Mouse (Mus musculus) neural tube, embryonic 15.5 days (tissue): ENCODE measurements at regions not wholly inside any gene's neighbourhood (a gene's known extent, or its start where the extent isn't known, plus 50 kb on each side); places are given as distances from the start of the nearest gene placed in this dataset.

Source experiments
- ATAC-seq: fragments of 200-750 bp; cut with Nextera tagmentation; 2 replicates; pipeline ENCODE4 v1.8.0; 2017; ENCODE audit warnings: mild to moderate bottlenecking, moderate TSS enrichment, moderate library complexity; ENCODE audit not compliant: low FRiP score
- H3K27ac ChIP-seq: fragments of 300-500 bp; sonication (generic); replicated peaks from 2 replicates; pipeline ENCODE4 v1.5.1; 2015; ENCODE audit warnings: mild to moderate bottlenecking, inconsistent platforms
- H3K27me3 ChIP-seq: fragments of 300-500 bp; sonication (generic); replicated peaks from 2 replicates; pipeline ENCODE4 v1.6.1; 2015; ENCODE audit warnings: inconsistent platforms
- H3K36me3 ChIP-seq: fragments of 300-500 bp; sonication (generic); 2 replicates; pipeline ENCODE4 v1.6.1; 2015; ENCODE audit warnings: inconsistent platforms
- H3K4me1 ChIP-seq: fragments of 300-500 bp; sonication (generic); 2 replicates; pipeline ENCODE4 v1.6.1; 2015; ENCODE audit warnings: inconsistent platforms
- H3K4me2 ChIP-seq: fragments of 300-500 bp; sonication (generic); 2 replicates; pipeline ENCODE4 v1.6.1; 2015; ENCODE audit warnings: inconsistent platforms, mild to moderate bottlenecking, moderate library complexity
- H3K4me3 ChIP-seq: fragments of 300-500 bp; sonication (generic); replicated peaks from 2 replicates; pipeline ENCODE4 v1.5.1; 2015; ENCODE audit warnings: mild to moderate bottlenecking, inconsistent platforms
- H3K9ac ChIP-seq: fragments of 300-500 bp; sonication (generic); replicated peaks from 2 replicates; pipeline ENCODE4 v1.6.1; 2015; ENCODE audit warnings: mild to moderate bottlenecking, inconsistent platforms
- H3K9me3 ChIP-seq: fragments of 300-500 bp; sonication (generic); replicated peaks from 2 replicates; pipeline ENCODE4 v1.6.1; 2016; ENCODE audit warnings: inconsistent platforms
- WGBS: fragments of 180-500 bp; shearing (Covaris S2); methylation state at CpG from one replicate; pipeline ENCODE4 v1.1.7; 2015; ENCODE audit warnings: mixed read lengths; 5-methylcytosine and 5-hydroxymethylcytosine counted together

DNA sequence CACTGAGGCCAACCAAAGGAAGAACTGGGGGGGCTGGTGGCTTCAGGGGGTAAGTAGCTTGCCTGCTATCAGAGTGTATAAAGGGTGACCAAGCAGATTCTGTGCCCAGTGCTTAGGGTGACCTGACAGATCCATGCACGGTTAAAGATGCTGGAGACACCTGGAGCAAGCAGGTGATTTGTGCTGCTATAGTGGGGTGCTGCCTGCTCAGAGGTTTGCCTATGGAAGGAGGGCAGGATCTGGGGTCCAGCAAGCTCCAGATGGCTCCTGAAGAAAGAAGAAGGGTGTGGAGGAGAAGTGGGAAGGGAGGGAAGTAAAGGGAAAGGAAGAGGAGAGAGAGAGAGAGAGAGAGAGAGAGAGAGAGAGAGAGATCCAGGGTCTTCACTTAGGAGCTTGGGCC lies 137.8 kb downstream of the Chst1 start:
- no peak for ATAC-seq
- WGBS: 95% methylated on average over 1 of the region's 1 CpGs
- H3K4me3 ChIP-seq: no peak overlapping the region

DNA sequence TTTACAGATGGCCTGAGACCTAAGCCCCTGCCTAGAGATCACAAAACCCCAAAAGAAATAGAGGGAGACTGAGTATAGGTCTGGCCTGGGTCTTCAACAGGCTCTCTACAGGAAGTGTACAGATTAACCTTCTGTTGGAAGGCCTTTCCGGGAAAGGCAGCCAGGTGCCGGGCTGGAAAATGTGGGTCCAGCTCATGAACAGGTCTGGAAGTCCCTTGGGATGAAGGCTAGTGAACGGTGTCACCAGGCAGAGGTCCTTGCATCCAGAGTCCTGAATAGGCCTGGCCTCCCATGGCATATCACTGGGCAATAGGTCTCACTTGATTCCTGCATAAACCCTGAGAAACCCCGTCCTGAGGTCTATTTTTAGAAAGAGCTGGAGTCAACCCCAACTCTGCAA lies 140.1 kb downstream of the Chst1 start:
- no peak for ATAC-seq
- Histone ChIP-seq H3K9me3 (no peaks in the 10 kb centered on the region), H3K9ac (no peak overlapping the region), H3K36me3 (no peaks in the 10 kb centered on the region), H3K27ac (no peak overlapping the region), H3K4me2 (no peak overlapping the region), H3K27me3 (no peaks in the 10 kb centered on the region), H3K4me3 (no peak overlapping the region), H3K4me1 (peaks cover 18% of the 10 kb centered on the region)
- WGBS: 85% methylated on average over 4 of the region's 4 CpGs

More for the DNA sequence above, 137.8 kb downstream of the Chst1 start:
- H3K4me1 ChIP-seq: 0 out of 2 replicates have a peak, but pooled peaks cover 2% of the 10 kb centered on the region
- H3K9me3 ChIP-seq: no peaks in the 10 kb centered on the region
- H3K4me2 ChIP-seq: no peak overlapping the region
- H3K27ac ChIP-seq: no peak overlapping the region
- no peak overlapping the region for H3K9ac ChIP-seq
- no peaks in the 10 kb centered on the region for H3K36me3 ChIP-seq
- no peaks in the 10 kb centered on the region for H3K27me3 ChIP-seq

DNA sequence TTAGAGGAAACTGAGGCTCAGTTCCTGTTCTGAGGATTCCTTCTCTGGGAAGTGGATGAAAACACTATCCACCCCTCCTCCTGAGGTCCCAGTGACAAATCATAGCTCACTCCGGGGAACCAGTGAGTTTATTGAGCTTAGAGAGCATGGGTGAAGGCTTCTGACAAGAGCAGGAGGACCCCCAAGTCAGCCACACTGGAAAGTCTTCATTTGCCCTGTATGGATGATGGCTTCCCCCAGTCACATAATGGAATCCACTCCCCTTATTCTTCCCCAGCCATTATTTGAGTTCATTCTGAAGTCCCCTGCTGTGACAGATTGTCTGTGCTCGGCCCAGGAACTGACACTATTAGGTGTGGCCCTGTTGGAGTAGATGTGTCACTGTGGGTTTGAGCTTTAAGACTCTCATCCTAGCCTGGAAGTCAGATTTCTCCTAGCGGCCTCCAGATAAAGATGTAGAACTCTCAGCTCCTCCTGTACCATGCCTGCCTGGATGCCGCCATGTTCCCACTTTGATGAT lies 141.3 kb downstream of the Chst1 start:
- Histone ChIP-seq H3K27me3 (no peaks in the 10 kb centered on the region), H3K4me1 (peaks cover 18% of the 10 kb centered on the region), H3K36me3 (no peaks in the 10 kb centered on the region), H3K9me3 (no peaks in the 10 kb centered on the region), H3K9ac (no peak overlapping the region), H3K4me2 (no peak overlapping the region), H3K4me3 (no peak overlapping the region), H3K27ac (no peak overlapping the region)
- ATAC-seq: no peak
- 71% methylated on average over 4 of the region's 4 CpGs for WGBS

DNA sequence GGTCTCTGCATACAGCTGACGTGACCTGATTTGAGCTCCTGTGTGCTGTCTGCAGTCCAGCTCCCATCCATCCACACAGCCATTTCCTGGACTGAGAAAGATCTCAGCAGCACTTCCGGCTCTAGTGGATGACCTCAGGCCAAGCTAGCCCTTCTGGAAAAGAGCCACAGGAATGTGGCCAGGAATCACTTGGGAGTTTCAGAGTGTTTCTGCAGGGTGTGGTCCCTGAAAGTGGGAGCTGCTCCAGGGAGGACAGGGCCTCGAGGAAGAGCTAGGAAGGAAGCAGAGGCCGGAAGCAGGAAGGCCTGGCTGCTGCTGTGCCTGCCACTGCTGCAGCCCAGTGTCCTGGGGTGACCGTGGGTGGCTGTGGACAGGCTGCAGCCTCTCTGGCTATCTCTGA lies 142.5 kb downstream of the Chst1 start:
- Histone ChIP-seq H3K4me1 (peaks cover 18% of the 10 kb centered on the region), H3K4me2 (no peak overlapping the region), H3K4me3 (no peak overlapping the region), H3K27ac (no peak overlapping the region), H3K36me3 (no peaks in the 10 kb centered on the region), H3K9me3 (no peaks in the 10 kb centered on the region), H3K9ac (no peak overlapping the region), H3K27me3 (no peaks in the 10 kb centered on the region)
- 76% methylated on average over 5 of the region's 5 CpGs for WGBS
- no peak for ATAC-seq

DNA sequence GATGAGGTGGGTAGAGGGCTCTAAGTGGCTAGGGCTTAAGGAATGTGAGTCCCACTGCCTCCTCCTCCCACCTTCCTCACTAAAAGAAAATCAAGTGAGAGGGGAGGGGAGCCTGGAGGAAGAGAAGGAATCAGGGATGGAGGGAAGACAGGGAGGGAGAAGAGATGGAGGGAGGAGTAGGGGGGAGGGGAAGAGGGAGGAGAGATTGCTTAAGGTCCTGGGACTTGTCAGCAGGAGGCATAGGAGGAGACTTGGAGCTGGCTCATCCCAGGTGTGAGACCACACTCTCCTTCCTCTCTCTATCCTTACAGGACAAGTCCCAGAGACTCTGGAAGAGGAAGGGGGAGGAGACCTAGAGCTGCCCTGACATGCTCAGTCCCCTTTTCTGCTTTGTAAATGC lies 143.2 kb downstream of the Chst1 start:
- ATAC-seq: no peak
- no peak overlapping the region for H3K4me3 ChIP-seq
- no peak overlapping the region for H3K9ac ChIP-seq
- no peaks in the 10 kb centered on the region for H3K36me3 ChIP-seq
- H3K4me2 ChIP-seq: no peak overlapping the region
- no peak overlapping the region for H3K27ac ChIP-seq
- H3K27me3 ChIP-seq: no peaks in the 10 kb centered on the region
- H3K9me3 ChIP-seq: no peaks in the 10 kb centered on the region
- peaks cover 18% of the 10 kb centered on the region for H3K4me1 ChIP-seq

DNA sequence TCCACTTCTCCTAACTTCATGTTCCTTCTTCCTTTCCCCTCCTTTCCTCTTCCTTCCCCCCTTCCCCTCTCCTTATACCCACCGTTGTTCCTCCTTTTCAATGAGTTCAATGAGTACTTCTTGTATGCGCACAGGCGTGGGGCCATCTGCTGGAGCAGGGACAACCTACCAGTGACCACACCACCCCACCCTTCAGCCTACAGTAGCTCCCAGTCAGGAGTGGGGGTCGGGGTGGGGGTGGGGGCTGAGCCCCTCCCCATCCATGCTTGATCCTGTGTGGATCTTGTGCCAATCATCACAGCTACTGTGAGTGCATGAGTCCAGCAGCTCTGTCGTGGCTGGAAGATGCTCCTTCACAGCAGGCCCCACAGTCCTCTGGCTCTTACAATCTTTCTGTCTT lies 143.6 kb downstream of the Chst1 start:
- Histone ChIP-seq H3K36me3 (no peaks in the 10 kb centered on the region), H3K4me3 (no peak overlapping the region), H3K9ac (no peak overlapping the region), H3K4me1 (peaks cover 16% of the 10 kb centered on the region), H3K27ac (no peak overlapping the region), H3K9me3 (no peaks in the 10 kb centered on the region), H3K4me2 (no peak overlapping the region), H3K27me3 (no peaks in the 10 kb centered on the region)
- WGBS: 39% methylated on average over 5 of the region's 5 CpGs
- no peak for ATAC-seq

DNA sequence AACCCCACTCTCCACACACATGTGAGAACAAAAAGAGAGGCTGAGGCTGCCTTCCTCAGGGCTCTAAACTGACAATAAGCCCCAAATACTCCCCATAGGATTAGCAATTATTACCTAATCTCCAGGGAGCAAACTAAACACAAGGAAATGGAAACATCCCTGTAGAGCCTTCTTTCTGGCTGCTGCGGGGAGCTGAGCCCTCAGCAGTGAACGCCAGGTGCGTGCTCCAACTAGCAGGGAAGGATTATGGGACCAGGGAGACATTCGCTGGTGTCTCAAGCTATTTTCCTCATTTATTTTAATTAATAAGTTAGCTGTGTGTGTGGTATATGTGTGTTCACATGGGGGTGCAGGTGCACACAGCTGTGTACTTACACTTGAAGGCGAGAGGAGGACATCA lies 144.4 kb downstream of the Chst1 start:
- no peak overlapping the region for H3K4me3 ChIP-seq
- no peaks in the 10 kb centered on the region for H3K27me3 ChIP-seq
- H3K36me3 ChIP-seq: no peaks in the 10 kb centered on the region
- no peaks in the 10 kb centered on the region for H3K9me3 ChIP-seq
- H3K9ac ChIP-seq: no peak overlapping the region
- peak; percentile 28; the same call in 1 of the 2 replicates for ATAC-seq
- H3K27ac ChIP-seq: no peak overlapping the region
- 44% methylated on average over 5 of the region's 5 CpGs for WGBS
- H3K4me1 ChIP-seq: peaks cover 16% of the 10 kb centered on the region
- H3K4me2 ChIP-seq: no peak overlapping the region

DNA sequence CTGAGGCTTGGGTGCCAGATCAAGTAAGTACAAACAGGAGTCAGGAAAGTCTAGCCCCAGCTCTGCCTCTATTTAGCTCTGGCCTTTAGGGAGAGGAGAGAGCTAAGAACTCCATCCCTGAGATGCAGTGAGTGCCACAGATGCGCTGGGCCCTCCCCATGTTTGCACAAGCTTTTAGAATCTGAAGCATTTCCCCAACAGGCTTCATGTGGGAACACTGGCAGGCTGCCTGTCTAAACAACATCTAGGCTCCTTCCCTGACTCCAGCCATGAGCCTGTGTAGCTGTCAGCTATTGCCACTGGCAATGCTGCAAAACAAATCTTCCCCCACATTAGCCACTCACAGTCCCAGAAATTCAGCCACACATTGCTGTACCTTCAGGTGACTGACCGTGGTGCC lies 147.9 kb downstream of the Chst1 start:
- no peak overlapping the region for H3K4me3 ChIP-seq
- H3K9ac ChIP-seq: no peak overlapping the region

DNA sequence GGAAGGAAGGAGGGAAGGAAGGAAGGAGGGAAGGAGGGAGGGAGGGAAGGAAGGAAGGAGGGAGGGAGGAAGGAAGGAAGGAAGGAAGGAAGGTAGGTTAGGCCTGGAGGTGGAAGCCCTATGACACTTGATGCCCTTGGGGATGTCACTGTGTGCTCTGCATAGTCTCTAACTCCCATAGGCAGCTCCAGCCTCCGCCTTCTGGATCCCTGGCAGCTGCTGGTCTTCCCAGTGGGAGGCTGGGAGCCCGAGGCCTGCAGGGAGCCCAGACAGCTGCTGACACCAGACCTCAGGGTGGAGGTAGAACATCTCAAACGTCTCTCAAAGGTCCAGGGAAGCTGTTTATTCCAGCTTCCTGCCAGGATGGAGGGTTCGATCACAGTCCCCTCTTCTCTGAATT lies 150.6 kb downstream of the Chst1 start:
- Histone ChIP-seq H3K4me1 (no peaks in the 10 kb centered on the region), H3K36me3 (no peaks in the 10 kb centered on the region), H3K4me2 (no peak overlapping the region), H3K27me3 (no peaks in the 10 kb centered on the region), H3K4me3 (no peak overlapping the region), H3K27ac (no peak overlapping the region), H3K9me3 (no peaks in the 10 kb centered on the region), H3K9ac (no peak overlapping the region)
- 43% methylated on average over 4 of the region's 4 CpGs for whole genome bisulfite sequencing
- no peak for ATAC-seq

More for the DNA sequence above, 147.9 kb downstream of the Chst1 start:
- no peaks in the 10 kb centered on the region for H3K27me3 ChIP-seq
- H3K4me1 ChIP-seq: peaks cover 16% of the 10 kb centered on the region
- H3K9me3 ChIP-seq: no peaks in the 10 kb centered on the region
- 90% methylated on average over 2 of the region's 2 CpGs for WGBS
- H3K27ac ChIP-seq: no peak overlapping the region
- H3K36me3 ChIP-seq: no peaks in the 10 kb centered on the region
- H3K4me2 ChIP-seq: no peak overlapping the region
- no peak for ATAC-seq

DNA sequence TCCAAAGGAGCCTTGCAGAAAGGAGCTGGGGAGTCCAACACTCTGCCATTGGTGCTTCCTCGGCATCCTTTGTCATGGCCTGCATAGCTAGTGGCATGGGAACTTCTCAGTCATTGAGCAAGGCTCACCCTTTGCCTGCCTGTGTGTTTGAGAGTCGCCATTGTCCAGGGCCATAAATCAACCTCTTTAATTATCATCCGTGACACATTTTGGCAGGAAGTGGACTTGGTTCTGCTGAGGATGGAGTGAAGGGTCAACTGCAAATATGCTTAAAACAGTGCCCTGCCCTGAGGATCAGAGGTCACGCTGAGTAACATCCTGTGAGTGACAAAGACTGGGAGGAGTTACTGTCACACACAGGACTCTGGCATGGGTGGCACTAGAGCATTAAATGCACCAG lies 151.2 kb downstream of the Chst1 start:
- no peak for ATAC-seq
- no peak overlapping the region for H3K4me3 ChIP-seq
- H3K36me3 ChIP-seq: no peaks in the 10 kb centered on the region
- H3K9me3 ChIP-seq: no peaks in the 10 kb centered on the region
- WGBS: 10% methylated on average over 4 of the region's 4 CpGs
- no peak overlapping the region for H3K27ac ChIP-seq
- H3K9ac ChIP-seq: no peak overlapping the region
- H3K27me3 ChIP-seq: no peaks in the 10 kb centered on the region
- H3K4me1 ChIP-seq: no peaks in the 10 kb centered on the region
- no peak overlapping the region for H3K4me2 ChIP-seq

DNA sequence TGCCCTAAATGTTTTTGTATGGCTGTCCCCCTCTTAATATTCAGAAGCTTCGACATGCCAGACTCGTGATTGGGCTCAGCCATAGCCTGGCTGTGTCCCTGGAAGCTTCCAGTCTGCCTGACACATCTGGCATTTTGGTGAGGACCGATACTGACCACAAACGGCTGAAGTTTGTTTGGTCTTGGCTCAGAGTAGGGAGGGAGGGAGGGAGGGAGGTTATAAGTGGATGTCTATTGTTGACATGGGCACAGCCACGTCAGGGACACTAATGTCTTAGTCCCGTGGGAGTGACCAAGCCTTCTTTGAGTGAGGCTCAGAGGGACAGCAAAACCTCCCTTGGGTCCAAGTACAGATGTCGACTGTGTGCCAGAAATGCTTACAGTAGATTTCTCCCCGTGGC lies 151.7 kb downstream of the Chst1 start:
- H3K9ac ChIP-seq: no peak overlapping the region

DNA sequence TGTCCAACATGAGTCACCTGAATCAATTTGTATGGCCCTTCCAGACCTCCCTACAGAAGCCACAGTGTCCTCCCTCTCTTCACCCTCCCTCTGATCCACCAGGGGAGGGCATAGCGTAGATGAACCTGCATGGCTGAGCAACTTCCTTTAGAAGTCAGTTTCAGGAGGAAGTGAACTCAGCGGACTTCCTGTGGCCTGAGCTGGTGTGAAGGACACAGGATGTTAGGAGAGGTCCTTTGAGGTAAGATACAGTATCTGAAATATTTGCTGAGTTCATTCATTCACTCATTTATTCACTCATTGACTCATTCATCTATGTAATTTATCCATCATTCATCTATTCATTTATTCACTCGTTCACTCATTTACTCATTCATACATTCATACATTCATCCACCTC lies 152.6 kb downstream of the Chst1 start:
- no peaks in the 10 kb centered on the region for H3K9me3 ChIP-seq
- H3K36me3 ChIP-seq: no peaks in the 10 kb centered on the region
- H3K4me2 ChIP-seq: no peak overlapping the region
- no peak overlapping the region for H3K27ac ChIP-seq
- H3K27me3 ChIP-seq: no peaks in the 10 kb centered on the region
- ATAC-seq: no peak
- no peak overlapping the region for H3K9ac ChIP-seq
- H3K4me3 ChIP-seq: no peak overlapping the region
- no peaks in the 10 kb centered on the region for H3K4me1 ChIP-seq
- 90% methylated on average over 3 of the region's 3 CpGs for WGBS

More for the DNA sequence above, 151.7 kb downstream of the Chst1 start:
- 40% methylated on average over 8 of the region's 8 CpGs for WGBS
- Histone ChIP-seq H3K4me1 (no peaks in the 10 kb centered on the region), H3K4me2 (no peak overlapping the region), H3K9me3 (no peaks in the 10 kb centered on the region), H3K36me3 (no peaks in the 10 kb centered on the region), H3K27me3 (no peaks in the 10 kb centered on the region), H3K4me3 (no peak overlapping the region), H3K27ac (no peak overlapping the region)
- ATAC-seq: no peak

DNA sequence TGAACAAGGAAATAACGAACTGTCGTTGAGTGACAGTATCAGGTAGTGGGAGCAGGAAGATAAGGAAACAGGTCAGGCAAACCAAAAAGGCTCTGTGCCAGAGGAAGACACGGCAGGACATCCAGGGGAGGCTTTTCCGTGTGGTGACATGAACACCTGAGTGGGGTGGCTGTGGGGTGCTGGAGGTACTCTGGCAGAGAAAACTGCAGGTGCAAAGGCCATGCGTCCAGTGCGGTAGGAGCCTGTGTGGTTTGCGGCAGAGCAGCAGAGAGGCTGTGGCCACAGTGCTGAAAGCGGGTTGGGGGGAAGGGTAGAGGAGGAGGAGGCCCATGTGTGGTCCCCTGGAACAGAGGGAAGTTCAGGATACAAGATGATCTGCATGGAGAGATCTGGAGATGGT lies 153.3 kb downstream of the Chst1 start:
- Histone ChIP-seq H3K4me1 (no peaks in the 10 kb centered on the region), H3K4me3 (no peak overlapping the region), H3K9ac (no peak overlapping the region), H3K9me3 (no peaks in the 10 kb centered on the region), H3K4me2 (no peak overlapping the region), H3K27me3 (no peaks in the 10 kb centered on the region), H3K27ac (no peak overlapping the region), H3K36me3 (no peaks in the 10 kb centered on the region)
- WGBS: 91% methylated on average over 8 of the region's 8 CpGs
- no peak for ATAC-seq
